Mouse (Mus musculus) lung, postnatal 0 days (tissue): ENCODE data around the gene Rph3a. TPM values are rescaled to one million over a fixed set of nuclear protein-coding genes. Genes with fewer than 3 reads are reported as not detected.
"Not testable (repeated sequence)": the region's sequence is repeated elsewhere in the genome, so short reads cannot be mapped to it uniquely, and the experiment has no call there.

Source experiments
- ATAC-seq: fragments of 200-750 bp; cut with Nextera tagmentation; 2 replicates; pipeline ENCODE4 v1.8.0; 2017; ENCODE audit warnings: moderate library complexity
- DNase-seq: peaks from one replicate; pipeline ENCODE4 v3.0.0-alpha.2; 2016; ENCODE audit warnings: low spot score
- H3K27ac ChIP-seq: fragments of 300-500 bp; sonication (generic); 2 replicates; pipeline ENCODE4 v1.5.1; 2014; ENCODE audit warnings: antibody characterized with exemption, mild to moderate bottlenecking, low read length, mixed read lengths
- H3K27me3 ChIP-seq: fragments of 300-500 bp; sonication (generic); replicated peaks from 2 replicates; pipeline ENCODE4 v1.6.1; 2014; ENCODE audit warnings: low read length, mixed read lengths; ENCODE audit not compliant: insufficient read depth
- H3K36me3 ChIP-seq: fragments of 300-500 bp; sonication (generic); 2 replicates; pipeline ENCODE4 v1.6.1; 2014; ENCODE audit warnings: low read length, mixed read lengths; ENCODE audit not compliant: insufficient read depth
- H3K4me1 ChIP-seq: fragments of 300-500 bp; sonication (generic); 2 replicates; pipeline ENCODE4 v1.6.1; 2014; ENCODE audit warnings: antibody characterized with exemption, low read depth, low read length, mixed read lengths; ENCODE audit not compliant: insufficient read depth
- H3K4me2 ChIP-seq: fragments of 300-500 bp; sonication (generic); replicated peaks from 2 replicates; pipeline ENCODE4 v1.6.1; 2014; ENCODE audit warnings: low read depth, mild to moderate bottlenecking, low read length, moderate library complexity, mixed read lengths
- H3K4me3 ChIP-seq: fragments of 300-500 bp; sonication (generic); 2 replicates; pipeline ENCODE4 v1.5.1; 2014; ENCODE audit warnings: low read depth, low read length
- H3K9ac ChIP-seq: fragments of 300-500 bp; sonication (generic); replicated peaks from 2 replicates; pipeline ENCODE4 v1.6.1; 2014; ENCODE audit warnings: low read depth, mild to moderate bottlenecking
- H3K9me3 ChIP-seq: fragments of 300-500 bp; sonication (generic); 2 replicates; pipeline ENCODE4 v1.6.1; 2016; ENCODE audit warnings: low read length, mixed read lengths
- CTCF ChIP-seq: IDR thresholded peaks from 2 replicates; pipeline ENCODE4 v1.5.1; 2016; ENCODE audit warnings: antibody characterized with exemption, mild to moderate bottlenecking
- EP300 ChIP-seq: IDR thresholded peaks from 2 replicates; pipeline ENCODE4 v1.6.1; 2016; ENCODE audit warnings: antibody characterized with exemption, mild to moderate bottlenecking, control low read depth
- WGBS: fragments of 180-500 bp; shearing (Covaris S2); extraction: QIAGEN DNeasy Blood & Tissue Kit; methylation state at CpG from one replicate; pipeline ENCODE4 v1.1.7; 2014; 5-methylcytosine and 5-hydroxymethylcytosine counted together
- polyA plus RNA-seq: library from polyadenylated mRNA; unstranded; fragments of >200 nt; fragmentation: Nextera tagmentation; extraction: Ambion mirVana; gene quantifications from 2 replicates; pipeline ENCODE4 v1.2.1, GENCODE M21; 2015

Gene Rph3a
- polyA plus RNA-seq, 1 experiment from 2014 or later: not detected

DNA sequence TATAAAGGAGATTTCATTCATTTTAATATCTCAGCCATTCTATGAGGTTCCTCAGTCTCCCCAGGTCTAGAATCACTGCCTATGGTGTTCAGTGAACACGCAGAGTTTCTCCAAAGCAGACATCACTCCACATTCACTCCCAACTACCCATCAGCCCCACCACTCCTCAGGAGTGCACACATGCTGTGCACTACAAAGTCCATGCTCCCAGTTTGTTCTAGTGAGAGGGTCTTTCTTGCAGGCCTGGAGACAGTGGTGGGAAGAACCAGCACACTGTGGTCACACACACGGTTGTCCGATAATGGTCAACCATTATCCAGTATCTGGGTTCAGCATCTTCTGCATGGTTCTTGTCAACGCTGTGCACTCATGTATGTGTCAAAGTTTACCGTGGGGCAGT lies 107.8 kb downstream of the Rph3a start:
- no peaks in the 10 kb centered on the region for H3K4me1 ChIP-seq
- no peak for DNase-seq
- H3K27me3 ChIP-seq: no peaks in the 10 kb centered on the region
- H3K27ac ChIP-seq: no peak overlapping the region
- no peaks in the 10 kb centered on the region for H3K36me3 ChIP-seq
- no peaks in the 10 kb centered on the region for H3K9me3 ChIP-seq
- no peak overlapping the region for H3K4me2 ChIP-seq
- 92% methylated on average over 5 of the region's 5 CpGs for WGBS
- TF ChIP-seq EP300: no peak
- TF ChIP-seq CTCF: no peak
- H3K4me3 ChIP-seq: no peak overlapping the region
- ATAC-seq: no peak
- H3K9ac ChIP-seq: no peak overlapping the region

DNA sequence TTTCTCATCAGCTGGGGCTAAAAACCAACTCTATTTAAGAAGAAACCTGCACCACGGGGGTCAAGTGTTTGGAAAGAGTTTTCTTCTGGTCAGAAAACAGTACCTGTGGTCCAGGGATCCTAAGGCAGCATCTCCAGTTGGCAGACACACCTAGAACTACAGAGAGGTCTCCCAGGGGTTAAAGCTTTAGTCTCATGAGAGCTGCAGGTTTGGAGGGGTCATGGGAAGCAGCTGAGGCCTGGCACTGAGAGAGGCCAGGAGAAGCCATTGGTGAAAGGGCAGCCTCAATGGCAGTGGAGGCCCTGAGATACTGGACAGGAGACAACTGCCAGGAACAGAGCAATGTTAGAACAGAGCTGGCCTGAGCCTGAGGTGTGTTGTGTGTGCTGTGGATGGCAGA lies 109.2 kb downstream of the Rph3a start:
- no peak for ATAC-seq
- Histone ChIP-seq H3K9ac (no peak overlapping the region), H3K27ac (no peak overlapping the region), H3K27me3 (no peaks in the 10 kb centered on the region), H3K4me3 (no peak overlapping the region), H3K36me3 (no peaks in the 10 kb centered on the region), H3K9me3 (no peaks in the 10 kb centered on the region), H3K4me1 (no peaks in the 10 kb centered on the region), H3K4me2 (no peak overlapping the region)
- DNase-seq: no peak
- WGBS: 53% methylated on average over 1 of the region's 1 CpGs
- no peak for TF ChIP-seq CTCF
- no peak for TF ChIP-seq EP300

DNA sequence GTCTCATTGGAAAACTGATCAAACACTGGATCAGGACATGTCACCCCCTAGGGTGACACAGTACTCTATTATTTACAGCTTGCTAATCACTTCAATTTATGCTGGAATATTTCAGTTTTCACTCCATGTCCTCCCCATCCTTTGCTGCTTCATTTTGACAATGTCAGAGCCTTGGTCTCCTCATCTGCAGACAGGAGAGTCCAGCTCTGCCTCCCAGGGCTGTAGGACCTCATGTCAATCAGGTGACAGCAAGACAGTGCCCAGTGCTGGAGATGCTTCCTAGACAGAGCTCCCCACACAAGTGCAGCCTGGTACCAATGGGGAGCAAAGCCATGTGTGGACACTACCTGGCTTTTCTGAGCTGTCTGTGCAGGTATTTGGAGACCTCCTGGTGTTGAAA lies 111.2 kb downstream of the Rph3a start:
- H3K9me3 ChIP-seq: no peaks in the 10 kb centered on the region
- no peaks in the 10 kb centered on the region for H3K27me3 ChIP-seq
- no peak for DNase-seq
- no peak overlapping the region for H3K4me2 ChIP-seq
- ATAC-seq: no peak
- no peaks in the 10 kb centered on the region for H3K4me1 ChIP-seq
- no peak for TF ChIP-seq CTCF
- no peaks in the 10 kb centered on the region for H3K36me3 ChIP-seq
- H3K4me3 ChIP-seq: no peak overlapping the region
- no peak overlapping the region for H3K9ac ChIP-seq
- H3K27ac ChIP-seq: no peak overlapping the region

DNA sequence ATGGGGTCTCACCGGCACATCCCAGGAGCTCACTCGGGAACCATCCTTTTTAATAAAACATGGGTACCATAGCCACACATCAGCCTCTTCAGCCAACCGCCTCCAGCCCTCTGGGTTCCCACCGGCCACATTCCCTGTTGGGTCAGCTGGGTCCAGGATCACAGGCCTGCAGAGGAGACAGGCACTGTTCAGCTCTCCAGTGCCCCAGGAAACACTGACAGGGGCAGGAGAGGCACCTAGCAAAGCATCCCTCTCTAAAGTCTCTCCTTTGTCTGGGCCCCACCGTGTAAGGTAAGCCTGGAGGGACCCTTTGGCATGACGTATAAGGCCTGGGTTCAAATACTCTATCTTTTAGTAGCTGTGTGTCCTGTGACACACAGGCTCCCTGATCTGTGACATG lies 111.6 kb downstream of the Rph3a start:
- TF ChIP-seq EP300: no peak
- TF ChIP-seq CTCF: no peak
- H3K36me3 ChIP-seq: no peaks in the 10 kb centered on the region
- H3K27me3 ChIP-seq: no peaks in the 10 kb centered on the region
- no peaks in the 10 kb centered on the region for H3K9me3 ChIP-seq
- H3K9ac ChIP-seq: no peak overlapping the region
- H3K27ac ChIP-seq: no peak overlapping the region
- H3K4me3 ChIP-seq: no peak overlapping the region
- ATAC-seq (no peak), DNase-seq (no peak)
- WGBS: 82% methylated on average over 6 of the region's 6 CpGs
- no peaks in the 10 kb centered on the region for H3K4me1 ChIP-seq
- no peak overlapping the region for H3K4me2 ChIP-seq

DNA sequence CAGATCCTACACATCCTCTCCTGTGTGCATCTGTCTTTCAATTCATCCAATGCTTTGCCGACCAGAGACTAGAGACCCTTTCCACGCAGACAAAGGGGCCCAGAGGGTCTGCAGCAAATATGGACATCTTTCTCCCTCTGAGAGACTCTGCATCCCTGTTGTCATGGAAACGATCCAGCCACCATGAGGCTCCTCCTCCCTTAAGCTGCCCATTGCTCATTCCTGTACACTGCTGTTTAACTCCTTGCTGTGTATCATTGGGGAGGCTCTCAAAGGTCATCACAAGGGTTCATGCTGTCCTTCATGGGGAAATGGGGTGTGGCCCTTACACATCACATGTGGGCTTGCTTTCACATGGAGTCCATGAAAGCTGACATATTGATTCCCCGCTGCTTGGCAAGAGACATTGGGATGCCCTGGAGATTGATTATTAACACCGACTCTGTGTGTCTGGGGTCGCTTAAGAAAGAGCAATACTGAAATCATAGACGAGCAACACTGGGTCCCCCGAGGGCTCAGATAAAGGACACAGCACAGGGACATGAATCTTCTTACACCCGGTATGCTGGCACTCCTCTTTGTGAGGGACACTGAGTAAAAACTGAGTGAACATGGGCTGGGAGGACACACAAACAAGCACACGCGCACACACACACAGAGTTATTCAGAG lies 114.5 kb downstream of the Rph3a start:
- Histone ChIP-seq H3K4me1 (no peaks in the 10 kb centered on the region), H3K27ac (no peak overlapping the region), H3K27me3 (no peaks in the 10 kb centered on the region), H3K9ac (no peak overlapping the region), H3K9me3 (no peaks in the 10 kb centered on the region), H3K4me3 (no peak overlapping the region), H3K4me2 (no peak overlapping the region), H3K36me3 (no peaks in the 10 kb centered on the region)
- WGBS: 85% methylated on average over 11 of the region's 11 CpGs
- no peak for TF ChIP-seq CTCF
- TF ChIP-seq EP300: no peak
- ATAC-seq (no peak), DNase-seq (no peak)

DNA sequence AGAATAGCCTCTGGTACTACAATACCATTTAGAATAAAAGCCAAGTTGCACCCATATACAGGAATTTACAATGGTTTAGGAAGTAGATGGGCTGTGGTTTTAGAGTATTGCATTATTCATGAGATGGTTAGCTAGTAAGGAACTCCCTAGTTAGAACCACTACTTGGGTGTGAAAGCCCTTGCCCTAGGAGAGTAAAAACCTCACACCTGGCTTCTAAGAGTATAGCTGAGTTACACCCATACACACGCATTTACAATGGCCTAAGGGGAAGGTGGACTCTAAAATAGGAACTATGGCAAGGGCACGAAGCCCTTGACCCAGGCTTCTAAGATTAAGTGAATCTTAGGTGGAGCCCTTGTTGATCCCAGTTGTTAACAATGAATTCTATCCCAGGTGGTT lies 115.2 kb downstream of the Rph3a start:
- H3K4me3 ChIP-seq, H3K9me3 ChIP-seq, H3K4me1 ChIP-seq, H3K9ac ChIP-seq, H3K27me3 ChIP-seq, H3K4me2 ChIP-seq, ATAC-seq, H3K36me3 ChIP-seq, H3K27ac ChIP-seq, DNase-seq: not testable (repeated sequence)
- 71% methylated on average over 2 of the region's 2 CpGs for WGBS

DNA sequence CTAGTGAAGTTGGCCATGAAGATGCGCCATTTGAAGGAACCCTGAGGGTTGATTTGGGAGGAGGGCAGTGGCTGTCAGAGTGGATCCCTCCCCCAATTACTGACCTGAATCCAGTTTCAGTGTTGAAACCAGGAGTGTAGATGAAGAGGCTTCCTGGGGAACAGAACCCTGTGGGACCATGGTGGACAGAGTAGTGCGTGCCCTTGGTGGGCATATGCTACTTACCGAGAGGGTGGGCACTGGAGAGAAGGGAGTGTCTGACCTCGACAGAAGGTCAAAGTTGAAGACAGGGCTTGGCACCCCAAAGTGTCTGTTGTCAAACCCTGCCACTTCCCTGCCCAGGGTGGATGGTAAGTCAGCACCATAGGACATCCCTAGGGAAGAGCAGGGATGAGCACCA lies 116.0 kb downstream of the Rph3a start:
- not testable (repeated sequence) for H3K9ac ChIP-seq, H3K4me3 ChIP-seq, H3K36me3 ChIP-seq, H3K4me2 ChIP-seq, DNase-seq, H3K4me1 ChIP-seq, H3K27me3 ChIP-seq, H3K27ac ChIP-seq, H3K9me3 ChIP-seq, ATAC-seq
- 89% methylated on average over 4 of the region's 4 CpGs for WGBS
